Mouse (Mus musculus) hindbrain, embryonic 10.5 days (tissue): ENCODE measurements at regions not wholly inside any gene's neighbourhood (a gene's known extent, or its start where the extent isn't known, plus 50 kb on each side); places are given as distances from the start of the nearest gene placed in this dataset.
"Not testable (repeated sequence)": the region's sequence is repeated elsewhere in the genome, so short reads cannot be mapped to it uniquely, and the experiment has no call there.

Source experiments
- DNase-seq: peaks from one replicate; pipeline ENCODE4 v3.0.0-alpha.2; 2017; ENCODE audit warnings: low spot score
- H3K27ac ChIP-seq: fragments of 300-500 bp; sonication (generic); 2 replicates; pipeline ENCODE4 v1.5.1; 2016; ENCODE audit warnings: mild to moderate bottlenecking, moderate library complexity
- H3K27me3 ChIP-seq: fragments of 300-500 bp; sonication (generic); 2 replicates; pipeline ENCODE4 v1.6.1; 2016; ENCODE audit warnings: mild to moderate bottlenecking; ENCODE audit not compliant: poor library complexity, insufficient read depth, severe bottlenecking
- H3K36me3 ChIP-seq: fragments of 300-500 bp; sonication (generic); 2 replicates; pipeline ENCODE4 v1.6.1; 2016; ENCODE audit warnings: mild to moderate bottlenecking, moderate library complexity
- H3K4me1 ChIP-seq: fragments of 300-500 bp; sonication (generic); replicated peaks from 2 replicates; pipeline ENCODE4 v1.6.1; 2016; ENCODE audit warnings: mild to moderate bottlenecking
- H3K4me3 ChIP-seq: fragments of 300-500 bp; sonication (generic); 2 replicates; pipeline ENCODE4 v1.5.1; 2016; ENCODE audit warnings: mild to moderate bottlenecking, moderate library complexity
- H3K9me3 ChIP-seq: fragments of 300-500 bp; sonication (generic); 2 replicates; pipeline ENCODE4 v1.6.1; 2016; ENCODE audit warnings: mild to moderate bottlenecking, moderate library complexity
- WGBS: fragments of 180-500 bp; shearing (Covaris S2); methylation state at CpG from one replicate; pipeline ENCODE4 v1.1.7; 2016; 5-methylcytosine and 5-hydroxymethylcytosine counted together

DNA sequence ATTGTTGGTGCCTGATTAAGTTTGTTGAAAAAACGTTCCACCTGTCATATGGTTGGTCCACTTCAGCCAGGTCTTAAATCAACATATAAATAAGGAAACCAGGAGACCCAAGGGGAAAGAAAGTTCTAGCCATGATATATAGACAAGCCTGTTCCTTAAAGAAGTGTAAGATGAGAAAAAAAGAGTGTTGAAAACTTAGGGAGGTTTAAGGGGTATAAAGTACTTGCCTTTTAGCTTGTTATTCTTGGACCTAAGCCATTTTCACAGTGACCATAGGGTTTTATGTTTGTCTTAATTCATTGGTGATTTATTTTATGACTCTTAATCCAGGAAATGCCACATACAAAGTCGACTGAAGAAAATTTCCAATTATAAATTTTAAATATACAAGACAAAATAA, 602.9 kb upstream of the Marcks start:
- no peaks in the 10 kb centered on the region for H3K36me3 ChIP-seq
- DNase-seq = no peak
- H3K4me3 ChIP-seq = no peak overlapping the region
- 60% methylated on average over 2 of the region's 2 CpGs for WGBS
- no peak overlapping the region for H3K27ac ChIP-seq
- no peaks in the 10 kb centered on the region for H3K27me3 ChIP-seq
- no peaks in the 10 kb centered on the region for H3K4me1 ChIP-seq
- no peaks in the 10 kb centered on the region for H3K9me3 ChIP-seq

DNA sequence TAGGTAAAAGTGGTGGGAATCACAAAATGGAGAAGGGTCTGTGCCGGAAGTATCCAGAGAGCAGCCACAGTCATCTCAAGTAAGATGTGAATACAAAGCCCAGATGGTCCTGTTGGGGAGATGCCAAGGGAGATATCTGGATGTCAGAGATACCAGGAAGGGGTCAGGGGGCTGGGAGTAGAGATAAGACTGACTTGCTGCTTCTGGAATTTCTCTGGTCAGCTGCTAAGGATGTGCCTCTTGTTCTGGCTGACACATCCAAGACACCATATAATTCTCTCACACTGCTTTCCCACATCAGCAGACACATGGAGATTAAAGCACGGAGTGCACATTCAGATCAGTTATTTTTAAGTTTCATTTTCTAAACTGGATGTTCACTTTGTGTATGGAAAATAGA, 600.3 kb upstream of the Marcks start:
- no peak overlapping the region for H3K27ac ChIP-seq
- no peaks in the 10 kb centered on the region for H3K9me3 ChIP-seq
- H3K4me1 ChIP-seq = no peaks in the 10 kb centered on the region
- 84% methylated on average over 2 of the region's 2 CpGs for WGBS
- no peak overlapping the region for H3K4me3 ChIP-seq
- H3K27me3 ChIP-seq = no peaks in the 10 kb centered on the region
- DNase-seq = no peak
- H3K36me3 ChIP-seq = no peaks in the 10 kb centered on the region

DNA sequence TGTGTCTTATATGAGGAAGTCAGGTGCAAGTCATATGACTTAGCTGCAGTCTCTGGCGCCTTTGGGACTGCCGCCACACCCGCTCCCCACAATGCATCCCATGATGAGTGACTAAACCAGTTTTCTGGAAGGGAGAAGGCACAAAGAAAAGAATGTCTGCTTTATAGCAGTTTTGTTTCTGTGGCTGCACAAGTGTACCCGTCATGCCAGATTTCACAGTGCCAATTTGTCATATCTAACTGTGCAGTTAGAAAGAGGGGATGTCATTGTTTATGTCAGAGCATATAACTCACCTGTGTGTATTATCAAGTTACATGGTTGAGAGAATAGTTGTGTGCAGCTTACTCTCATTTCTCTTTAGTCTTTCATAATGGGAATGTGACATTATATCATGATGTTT, 586.9 kb upstream of the Marcks start:
- no peak for DNase-seq
- 73% methylated on average over 4 of the region's 4 CpGs for WGBS
- H3K4me1 ChIP-seq = no peaks in the 10 kb centered on the region

DNA sequence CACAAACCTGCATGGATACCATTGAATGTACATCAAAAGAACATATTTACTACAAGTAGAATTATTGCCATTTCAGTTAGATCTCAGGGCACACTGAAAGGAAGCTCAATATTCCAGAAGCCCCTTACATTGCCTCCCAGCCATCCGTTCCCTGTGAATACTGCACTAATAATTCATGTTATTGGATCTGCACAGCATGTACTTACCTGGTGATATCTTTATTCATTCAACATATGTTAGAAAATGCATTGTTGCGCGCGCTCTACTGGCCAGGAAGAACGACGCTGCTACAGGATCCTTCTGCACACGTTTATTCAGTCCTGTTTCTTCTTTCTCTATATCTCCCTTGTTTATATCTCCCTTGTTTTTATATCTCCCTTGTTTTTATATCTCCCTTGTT, 586.3 kb upstream of the Marcks start:
- not testable (repeated sequence) for DNase-seq, H3K9me3 ChIP-seq, H3K27ac ChIP-seq, H3K27me3 ChIP-seq, H3K4me3 ChIP-seq, H3K36me3 ChIP-seq, H3K4me1 ChIP-seq
- 85% methylated on average over 7 of the region's 7 CpGs for WGBS

More for the DNA sequence above, 586.9 kb upstream of the Marcks start:
- H3K27me3 ChIP-seq = no peaks in the 10 kb centered on the region
- H3K36me3 ChIP-seq = no peaks in the 10 kb centered on the region
- no peaks in the 10 kb centered on the region for H3K9me3 ChIP-seq
- no peak overlapping the region for H3K4me3 ChIP-seq
- no peak overlapping the region for H3K27ac ChIP-seq

DNA sequence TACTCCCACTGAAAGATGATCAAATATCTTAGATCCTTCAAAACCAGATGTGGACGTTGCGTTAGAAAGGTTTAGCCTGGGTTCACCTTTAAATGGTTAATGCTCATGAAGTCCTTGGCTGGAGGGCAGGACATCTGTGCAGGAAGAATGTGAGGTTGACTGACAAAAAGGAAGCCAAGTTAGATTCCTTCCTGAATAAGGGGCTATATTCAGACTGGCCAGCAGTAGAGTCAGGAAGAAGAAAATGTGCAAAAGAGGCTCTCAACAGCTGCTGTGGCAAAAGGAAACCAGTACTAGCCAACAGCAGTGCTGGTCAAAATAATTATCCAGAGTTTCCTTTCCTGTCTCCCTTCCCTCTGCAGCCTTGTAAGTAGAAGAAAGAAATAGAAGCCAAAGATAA, 582.0 kb upstream of the Marcks start:
- H3K36me3 ChIP-seq = no peaks in the 10 kb centered on the region
- H3K9me3 ChIP-seq = no peaks in the 10 kb centered on the region
- WGBS = 81% methylated on average over 2 of the region's 2 CpGs
- no peaks in the 10 kb centered on the region for H3K27me3 ChIP-seq
- no peaks in the 10 kb centered on the region for H3K4me1 ChIP-seq
- no peak overlapping the region for H3K27ac ChIP-seq
- H3K4me3 ChIP-seq = no peak overlapping the region
- DNase-seq = no peak

DNA sequence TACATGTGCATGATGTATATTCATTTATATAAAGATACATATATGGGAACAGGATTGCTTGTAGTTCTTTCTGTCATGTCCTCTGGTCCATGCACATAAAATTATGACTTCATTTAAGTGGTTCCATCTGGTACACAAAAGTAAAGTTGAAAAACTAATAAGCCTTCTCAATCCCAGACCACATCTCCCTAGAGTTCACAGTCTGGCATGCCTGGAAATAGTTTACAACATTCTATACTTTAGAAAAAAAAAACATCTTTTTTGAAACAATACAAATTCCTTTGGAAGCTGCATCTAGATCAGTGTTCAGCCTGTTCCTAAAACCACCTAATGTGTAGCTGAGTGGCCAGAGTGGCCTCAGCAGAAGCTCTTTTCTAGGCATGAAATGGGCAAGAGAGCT, 578.2 kb upstream of the Marcks start:
- Histone ChIP-seq H3K27me3 (no peaks in the 10 kb centered on the region), H3K36me3 (no peaks in the 10 kb centered on the region), H3K4me1 (no peaks in the 10 kb centered on the region), H3K9me3 (no peaks in the 10 kb centered on the region), H3K27ac (no peak overlapping the region), H3K4me3 (no peak overlapping the region)
- no peak for DNase-seq

DNA sequence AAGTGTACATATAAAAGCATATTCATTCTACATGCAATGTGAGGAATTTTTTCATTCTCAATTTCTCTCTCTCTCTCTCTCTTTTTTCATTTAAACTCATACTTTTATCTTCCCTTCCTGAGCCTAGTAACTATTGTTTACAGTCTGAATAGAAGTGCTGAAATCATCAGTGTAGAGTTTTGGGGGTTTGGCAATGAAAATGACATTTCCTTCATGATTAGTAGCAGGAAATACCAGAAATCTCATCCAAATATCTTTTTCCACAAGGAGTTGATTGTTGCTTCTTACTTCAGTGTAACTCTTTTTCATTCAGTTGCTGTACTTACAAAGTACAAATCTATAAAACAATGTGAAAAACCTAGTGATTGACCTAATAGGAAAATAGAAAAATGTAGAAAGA, 572.7 kb upstream of the Marcks start:
- no peaks in the 10 kb centered on the region for H3K27me3 ChIP-seq
- H3K4me1 ChIP-seq = no peaks in the 10 kb centered on the region
- H3K9me3 ChIP-seq = no peaks in the 10 kb centered on the region
- DNase-seq = no peak
- no peak overlapping the region for H3K4me3 ChIP-seq
- no peak overlapping the region for H3K27ac ChIP-seq
- H3K36me3 ChIP-seq = no peaks in the 10 kb centered on the region

DNA sequence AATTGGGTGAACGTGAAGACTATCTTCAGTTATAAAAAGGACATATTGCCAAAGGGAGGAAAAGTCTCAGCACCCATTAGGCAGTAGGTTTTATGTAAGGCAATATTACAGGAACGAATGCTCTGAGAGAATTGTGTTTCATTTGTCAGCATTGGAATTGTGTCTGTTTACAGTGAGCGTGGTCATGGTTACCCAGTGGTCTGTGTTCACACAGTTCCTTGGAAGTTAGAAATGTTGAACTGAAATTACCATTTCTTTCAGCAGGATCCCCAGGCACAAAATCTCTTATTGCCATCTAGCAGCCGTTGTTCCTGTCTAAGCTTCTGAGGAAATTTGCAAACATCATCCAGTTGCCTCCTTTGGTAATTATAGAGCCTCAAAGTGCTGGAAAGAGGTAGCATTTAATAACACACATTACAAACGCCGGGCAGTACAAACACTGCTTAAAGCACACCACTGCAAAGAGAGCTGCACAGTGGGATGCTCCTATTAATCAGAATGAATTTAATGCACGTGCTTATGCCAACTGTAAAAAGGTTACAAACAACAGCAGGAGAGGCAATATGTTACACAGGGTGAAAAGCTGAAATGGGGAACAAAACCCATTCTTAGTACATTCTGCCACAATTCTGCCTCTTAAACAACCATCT, 555.4 kb upstream of the Marcks start:
- no peaks in the 10 kb centered on the region for H3K9me3 ChIP-seq
- no peak for DNase-seq
- H3K27me3 ChIP-seq = no peaks in the 10 kb centered on the region
- no peak overlapping the region for H3K4me3 ChIP-seq
- H3K36me3 ChIP-seq = no peaks in the 10 kb centered on the region
- no peak overlapping the region for H3K27ac ChIP-seq
- 80% methylated on average over 7 of the region's 7 CpGs for WGBS
- H3K4me1 ChIP-seq = no peaks in the 10 kb centered on the region

DNA sequence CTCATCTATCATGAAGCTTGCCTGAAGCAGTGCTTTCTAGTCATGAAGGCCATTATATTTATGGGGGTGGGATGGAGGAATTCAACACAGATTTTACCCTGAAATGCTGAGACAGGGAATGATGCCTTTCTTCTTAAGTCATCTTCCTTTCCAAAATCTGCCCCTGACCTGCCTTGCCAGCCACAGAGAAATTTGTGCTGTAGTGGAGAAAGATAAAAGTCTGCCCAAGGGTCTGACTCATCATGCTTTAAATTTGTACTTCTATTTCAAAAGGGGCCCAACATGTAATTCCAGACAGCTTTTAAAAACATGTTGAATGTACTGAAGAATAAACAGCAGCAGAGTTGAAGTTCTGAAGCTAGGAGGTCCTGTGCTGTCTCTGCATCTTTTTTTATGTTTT, 554.1 kb upstream of the Marcks start:
- Histone ChIP-seq H3K36me3 (no peaks in the 10 kb centered on the region), H3K4me3 (no peak overlapping the region), H3K27ac (no peak overlapping the region), H3K27me3 (no peaks in the 10 kb centered on the region), H3K9me3 (no peaks in the 10 kb centered on the region), H3K4me1 (no peaks in the 10 kb centered on the region)
- no peak for DNase-seq

DNA sequence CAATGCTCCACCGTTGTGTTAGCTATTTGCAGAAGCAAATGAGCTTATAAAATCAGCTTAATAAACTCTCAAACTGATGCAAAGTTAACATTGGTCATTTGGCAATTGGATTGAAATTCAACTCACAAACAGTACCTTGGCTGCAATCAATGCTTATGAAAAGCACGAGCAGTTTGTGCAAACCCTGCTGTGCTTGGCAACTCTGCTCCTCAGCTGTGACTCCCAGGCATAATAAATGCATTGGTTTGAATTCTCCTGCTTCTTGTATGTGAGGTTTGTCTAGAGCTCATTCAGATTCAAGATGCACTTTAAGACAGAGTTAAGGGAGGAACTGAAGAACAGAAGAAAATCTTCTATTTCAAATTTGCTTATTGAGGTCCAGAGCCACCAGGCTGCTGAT, 553.2 kb upstream of the Marcks start:
- Histone ChIP-seq H3K27me3 (no peaks in the 10 kb centered on the region), H3K4me3 (no peak overlapping the region), H3K36me3 (no peaks in the 10 kb centered on the region), H3K4me1 (no peaks in the 10 kb centered on the region), H3K9me3 (no peaks in the 10 kb centered on the region), H3K27ac (no peak overlapping the region)
- 68% methylated on average over 2 of the region's 2 CpGs for WGBS
- no peak for DNase-seq

DNA sequence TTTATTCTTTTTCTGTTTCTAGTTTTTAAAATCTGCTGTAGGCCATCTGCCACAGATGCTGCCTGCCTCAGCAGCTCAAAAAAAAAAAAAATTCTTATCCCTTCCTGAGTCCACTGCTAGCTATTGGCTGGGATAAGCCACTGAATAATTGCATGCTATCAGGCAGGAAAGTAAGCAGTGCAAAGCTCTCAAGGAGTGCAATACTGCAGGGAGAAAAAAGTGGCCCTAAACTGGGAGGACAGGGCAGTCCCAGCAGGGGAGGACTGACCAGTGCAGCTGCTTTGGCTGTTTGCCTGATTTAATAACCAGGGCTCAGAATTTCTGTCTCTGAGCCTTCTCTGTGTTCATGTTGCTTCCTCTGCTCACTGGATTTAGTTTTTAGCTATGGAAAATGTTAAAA, 544.4 kb upstream of the Marcks start:
- peaks cover 5% of the 10 kb centered on the region; the same call in 1 of the 2 replicates for H3K4me1 ChIP-seq
- H3K27me3 ChIP-seq = no peaks in the 10 kb centered on the region
- no peaks in the 10 kb centered on the region for H3K36me3 ChIP-seq
- H3K4me3 ChIP-seq = no peak overlapping the region
- 0 out of 2 replicates have a peak overlapping the region, but pooled peaks have one; percentile 29 for H3K27ac ChIP-seq
- no peak for DNase-seq
- H3K9me3 ChIP-seq = no peaks in the 10 kb centered on the region

DNA sequence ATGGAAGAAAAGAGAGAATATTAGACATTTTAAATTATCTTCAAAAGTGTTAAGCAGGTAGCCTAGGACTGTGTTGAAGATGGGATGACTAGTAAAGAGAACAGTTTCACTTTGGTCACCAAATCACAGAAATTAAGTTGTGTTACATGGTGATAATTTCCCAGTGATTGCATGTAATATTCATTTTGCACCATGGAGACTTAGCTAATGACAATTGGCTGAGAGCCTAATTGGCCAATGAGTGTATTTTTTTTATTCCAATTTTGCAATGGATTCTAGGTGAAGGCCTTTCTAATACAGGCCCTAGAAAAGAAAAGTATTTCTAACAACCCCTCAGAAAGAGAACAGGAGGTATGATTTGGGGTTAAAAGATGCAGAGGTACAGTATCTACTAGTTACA, 541.9 kb upstream of the Marcks start:
- no peaks in the 10 kb centered on the region for H3K36me3 ChIP-seq
- H3K4me1 ChIP-seq = peaks cover 5% of the 10 kb centered on the region; the same call in 1 of the 2 replicates
- no peaks in the 10 kb centered on the region for H3K27me3 ChIP-seq
- no peak overlapping the region for H3K4me3 ChIP-seq
- H3K9me3 ChIP-seq = no peaks in the 10 kb centered on the region
- DNase-seq = no peak
- no peak overlapping the region for H3K27ac ChIP-seq

DNA sequence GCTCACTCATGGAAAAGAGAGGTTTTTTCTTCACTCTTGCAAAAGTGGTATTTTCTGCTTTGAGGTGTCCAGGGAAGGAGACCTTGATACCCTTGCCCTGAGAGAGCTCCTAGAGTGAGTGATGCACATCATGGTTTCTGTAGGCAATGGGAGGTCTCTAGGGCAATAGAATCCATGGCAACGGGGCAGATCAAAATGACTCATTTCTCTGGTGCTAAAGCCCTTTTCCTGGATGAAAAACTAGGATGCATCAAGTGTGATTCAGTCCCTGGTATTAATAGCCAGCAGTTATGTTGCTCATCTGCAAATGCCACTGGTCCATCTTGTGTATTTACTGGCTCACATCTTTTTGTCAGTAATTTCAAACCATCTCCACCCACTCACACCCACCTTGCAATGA, 539.1 kb upstream of the Marcks start:
- Histone ChIP-seq H3K27me3 (no peaks in the 10 kb centered on the region), H3K36me3 (no peaks in the 10 kb centered on the region), H3K9me3 (no peaks in the 10 kb centered on the region), H3K27ac (no peak overlapping the region), H3K4me3 (no peak overlapping the region), H3K4me1 (no peaks in the 10 kb centered on the region; the same call in 1 of the 2 replicates)
- DNase-seq = no peak
- WGBS = 82% methylated on average over 1 of the region's 1 CpGs

DNA sequence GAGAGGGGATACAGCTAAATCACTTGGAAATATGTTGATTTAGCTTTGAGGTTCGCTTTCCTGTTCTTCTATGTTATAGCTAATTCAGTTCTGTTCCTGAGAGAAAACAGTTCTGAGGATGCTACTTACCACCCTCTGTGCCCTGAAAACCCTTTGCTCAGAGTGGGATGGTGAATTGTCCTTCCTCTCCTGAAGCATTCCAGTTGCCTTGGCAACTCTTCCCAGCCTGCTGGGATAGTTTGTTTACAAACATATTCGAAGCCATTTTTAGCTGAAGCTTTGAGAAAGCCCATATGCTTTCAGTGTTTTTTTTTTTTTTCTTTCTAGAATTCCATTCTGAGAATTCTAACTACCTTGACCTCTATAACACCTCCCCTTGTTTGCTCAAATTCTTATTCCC, 530.1 kb upstream of the Marcks start:
- no peak overlapping the region for H3K27ac ChIP-seq
- H3K27me3 ChIP-seq = no peaks in the 10 kb centered on the region
- no peak overlapping the region for H3K4me3 ChIP-seq
- H3K4me1 ChIP-seq = peaks cover 41% of the 10 kb centered on the region
- H3K36me3 ChIP-seq = no peaks in the 10 kb centered on the region
- H3K9me3 ChIP-seq = no peaks in the 10 kb centered on the region
- 51% methylated on average over 2 of the region's 2 CpGs for WGBS
- no peak for DNase-seq
